Mouse (Mus musculus): ENCODE data around the gene Nagk.
A peak's percentile ranks its signal among the peaks of the same experiment; 100 is the strongest.

DNA sequence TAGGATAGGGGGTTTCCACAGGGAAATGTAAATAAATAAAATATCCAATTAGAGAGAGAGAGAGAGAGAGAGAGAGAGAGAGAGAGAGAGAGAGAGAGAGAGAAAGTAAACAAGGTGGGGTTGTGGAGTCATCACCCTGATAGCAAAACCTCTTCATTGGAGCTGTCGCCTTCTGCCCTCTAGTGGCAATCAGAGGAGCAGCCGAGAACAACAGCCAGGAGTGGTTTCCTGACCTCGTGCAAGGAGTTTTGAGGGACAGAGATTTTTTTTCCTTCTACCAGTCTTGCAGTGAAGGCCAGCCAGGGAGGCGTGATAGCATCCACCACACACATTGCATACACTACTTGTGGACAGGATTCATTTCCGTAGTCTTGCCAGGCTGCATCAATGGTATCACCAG, 15.8 kb upstream of the Nagk start:
- TF ChIP-seq CTCF (IDR thresholded peaks at IDR 0.05) (peak; percentile 80), POLR2A (IDR thresholded peaks at IDR 0.05; ENCODE audit: insufficient read depth, low read depth, low read length) (no peak)

Data from heart, adult 2 months (tissue).